Mouse (Mus musculus): ENCODE data around the gene Pole3.
A peak's percentile ranks its signal among the peaks of the same experiment; 100 is the strongest.

DNA sequence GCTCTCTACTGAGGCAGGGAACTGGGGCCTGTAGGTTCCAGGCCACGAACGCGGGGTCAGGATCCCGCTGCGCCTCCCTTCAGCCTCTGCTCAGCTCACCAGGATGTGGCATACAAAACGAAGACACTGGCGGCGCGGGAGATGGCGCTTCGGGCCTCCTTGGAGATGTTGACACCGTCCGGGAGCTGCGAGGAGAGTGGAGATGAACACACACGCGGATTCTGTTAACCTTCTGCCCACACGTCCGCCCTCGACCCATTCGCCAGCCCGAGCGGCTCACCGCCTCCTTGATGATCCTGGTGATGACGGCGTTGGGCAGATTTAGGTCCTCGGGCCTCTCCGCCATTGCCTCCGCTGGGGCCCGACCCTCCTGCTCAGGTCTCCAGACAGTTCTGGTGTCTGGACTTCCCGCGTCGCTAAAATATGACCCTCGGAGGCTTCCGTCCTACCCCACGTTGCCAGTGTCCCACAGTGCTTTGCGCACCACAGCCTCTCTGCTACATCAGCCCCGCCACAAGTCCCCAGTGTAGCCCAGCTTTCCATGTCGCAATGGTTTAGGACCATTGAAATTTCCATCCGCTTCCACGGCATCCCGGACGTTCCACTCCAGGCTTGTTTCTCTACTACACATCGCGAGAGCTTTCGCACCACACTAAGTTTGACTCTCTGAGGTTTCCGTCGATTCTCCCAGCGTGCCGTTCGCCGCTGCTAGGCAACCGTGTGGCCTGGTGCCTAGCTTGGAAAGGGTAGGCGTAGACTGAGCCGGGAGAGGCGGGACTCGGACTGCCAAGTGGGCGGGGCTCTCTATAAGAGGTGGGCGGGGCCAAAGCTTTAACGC, at the start of gene Pole3, which contains the start of gene 4933430I17Rik:
- no peak for TF ChIP-seq CTCF (IDR thresholded peaks at IDR 0.05; ENCODE audit: control insufficient read depth, insufficient read depth, insufficient replicate concordance, low read depth, low read length)
- TF ChIP-seq POLR2A (IDR thresholded peaks at IDR 0.05; ENCODE audit: control insufficient read depth, low read depth, low read length), result peak; percentile 58

All from testis, adult 2 months (tissue).